Mouse (Mus musculus): Measurements from ENCODE around the gene Plekhg2. TPM values are rescaled to one million over a fixed set of nuclear protein-coding genes. Genes with fewer than 3 reads are reported as not detected.

Gene Plekhg2
- polyA plus RNA-seq, 1 experiment from 2014 or later = 10.6 TPM

DNA sequence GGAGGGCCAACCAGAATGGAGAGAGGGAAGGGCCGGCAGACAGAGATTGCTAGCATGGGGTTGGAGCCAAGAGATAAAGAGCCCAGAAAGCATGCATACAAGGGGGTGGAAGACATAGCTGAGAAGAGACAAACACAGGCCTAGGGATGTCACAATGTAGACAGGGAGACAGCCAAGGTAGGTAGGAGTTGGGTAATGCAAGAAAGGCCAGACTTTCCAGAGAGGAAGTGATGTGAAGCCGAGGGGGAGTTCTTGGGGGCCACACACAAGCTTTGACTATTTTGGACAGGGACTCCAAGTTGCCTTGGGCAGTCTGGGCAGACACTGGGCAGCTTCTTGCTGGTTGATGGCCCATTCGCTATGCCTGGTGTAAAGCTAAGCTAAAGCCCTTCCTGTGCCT lies 29.5 kb upstream of the Plekhg2 start:
- Histone ChIP-seq H3K4me3 (ENCODE audit: low read depth, low read length) (no peak overlapping the region), H3K4me2 (replicated peaks; ENCODE audit: low read depth) (no peak overlapping the region), H3K36me3 (ENCODE audit: control insufficient read depth, insufficient read depth) (peaks cover 92% of the 10 kb centered on the region), H3K9me3 (ENCODE audit: control insufficient read depth) (no peaks in the 10 kb centered on the region), H3K27me3 (replicated peaks; ENCODE audit: control insufficient read depth, insufficient read depth, low read length) (no peaks in the 10 kb centered on the region), H3K27ac (ENCODE audit: low read depth, low read length) (no peak overlapping the region), H3K9ac (ENCODE audit: low read depth, low read length) (no peak overlapping the region), H3K4me1 (replicated peaks; ENCODE audit: control insufficient read depth, insufficient read depth, low read length) (no peaks in the 10 kb centered on the region)
- no peak for TF ChIP-seq CTCF (IDR thresholded peaks at IDR 0.05; ENCODE audit: low read depth)
- WGBS = 83% methylated on average over 3 of the region's 3 CpGs
- no peak for ATAC-seq

DNA sequence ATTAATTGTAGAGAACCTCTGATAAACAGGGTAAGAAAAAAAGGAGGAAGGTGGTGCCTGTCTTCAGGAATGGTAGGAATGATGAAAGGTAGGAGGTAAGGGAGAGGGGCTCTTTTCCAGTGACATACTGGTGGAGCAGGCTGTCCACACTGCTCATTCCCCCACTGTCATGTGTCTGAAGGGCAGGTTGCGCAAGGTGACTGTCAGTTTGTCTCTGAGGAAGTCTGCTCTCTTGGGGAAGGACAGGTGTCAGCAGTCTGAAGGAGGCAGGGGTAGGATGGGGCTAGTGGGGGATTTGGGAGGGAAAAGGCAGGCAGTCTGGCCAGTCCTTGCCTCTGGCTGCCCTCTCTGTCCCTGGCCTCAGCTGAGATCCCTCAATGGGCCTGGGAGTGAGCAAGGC lies 28.6 kb upstream of the Plekhg2 start:
- TF ChIP-seq CTCF (IDR thresholded peaks at IDR 0.05; ENCODE audit: low read depth) = no peak
- WGBS = 86% methylated on average over 1 of the region's 1 CpGs
- no peaks in the 10 kb centered on the region for H3K9me3 ChIP-seq (ENCODE audit: control insufficient read depth)
- no peak overlapping the region for H3K4me3 ChIP-seq (ENCODE audit: low read depth, low read length)
- no peak overlapping the region for H3K4me2 ChIP-seq (replicated peaks; ENCODE audit: low read depth)
- no peak overlapping the region for H3K27ac ChIP-seq (ENCODE audit: low read depth, low read length)
- H3K36me3 ChIP-seq (ENCODE audit: control insufficient read depth, insufficient read depth) = peaks cover 92% of the 10 kb centered on the region
- H3K4me1 ChIP-seq (replicated peaks; ENCODE audit: control insufficient read depth, insufficient read depth, low read length) = no peaks in the 10 kb centered on the region
- H3K9ac ChIP-seq (ENCODE audit: low read depth, low read length) = no peak overlapping the region
- ATAC-seq = no peak
- H3K27me3 ChIP-seq (replicated peaks; ENCODE audit: control insufficient read depth, insufficient read depth, low read length) = no peaks in the 10 kb centered on the region

DNA sequence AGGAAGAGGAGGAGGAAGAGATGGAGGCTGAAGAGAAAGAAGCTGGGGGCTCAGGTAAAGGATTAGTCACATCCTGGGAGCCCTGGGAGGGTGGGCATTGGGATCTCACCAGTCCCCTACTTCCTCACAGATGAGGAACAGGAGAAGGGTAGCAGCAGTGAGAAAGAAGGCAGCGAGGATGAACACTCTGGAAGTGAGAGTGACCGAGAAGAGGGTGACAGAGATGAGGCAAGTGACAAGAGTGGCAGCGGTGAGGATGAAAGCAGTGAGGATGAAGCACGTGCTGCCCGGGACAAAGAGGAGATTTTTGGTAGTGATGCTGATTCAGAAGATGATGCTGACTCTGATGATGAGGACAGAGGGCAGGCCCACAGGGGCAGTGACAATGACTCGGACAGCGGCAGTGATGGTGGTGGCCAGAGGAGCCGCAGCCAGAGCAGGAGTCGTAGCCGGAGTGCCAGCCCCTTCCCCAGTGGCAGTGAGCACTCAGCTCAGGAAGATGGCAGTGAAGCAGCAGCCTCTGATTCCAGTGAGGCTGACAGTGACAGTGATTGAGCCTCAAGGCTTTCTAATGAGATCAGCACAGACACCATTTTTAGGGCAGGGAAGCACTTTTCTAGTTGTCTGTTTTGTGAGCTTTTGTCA lies 26.4 kb upstream of the Plekhg2 start:
- no peak for TF ChIP-seq CTCF (IDR thresholded peaks at IDR 0.05; ENCODE audit: low read depth)
- no peak for ATAC-seq
- no peak overlapping the region for H3K4me2 ChIP-seq (replicated peaks; ENCODE audit: low read depth)
- H3K9ac ChIP-seq (ENCODE audit: low read depth, low read length) = no peak overlapping the region
- no peak overlapping the region; the same call in 1 of the 2 replicates for H3K27ac ChIP-seq (ENCODE audit: low read depth, low read length)
- WGBS = 88% methylated on average over 10 of the region's 10 CpGs
- no peaks in the 10 kb centered on the region for H3K4me1 ChIP-seq (replicated peaks; ENCODE audit: control insufficient read depth, insufficient read depth, low read length)
- H3K4me3 ChIP-seq (ENCODE audit: low read depth, low read length) = no peak overlapping the region
- no peaks in the 10 kb centered on the region for H3K9me3 ChIP-seq (ENCODE audit: control insufficient read depth)
- H3K27me3 ChIP-seq (replicated peaks; ENCODE audit: control insufficient read depth, insufficient read depth, low read length) = no peaks in the 10 kb centered on the region
- peaks cover 83% of the 10 kb centered on the region for H3K36me3 ChIP-seq (ENCODE audit: control insufficient read depth, insufficient read depth)

DNA sequence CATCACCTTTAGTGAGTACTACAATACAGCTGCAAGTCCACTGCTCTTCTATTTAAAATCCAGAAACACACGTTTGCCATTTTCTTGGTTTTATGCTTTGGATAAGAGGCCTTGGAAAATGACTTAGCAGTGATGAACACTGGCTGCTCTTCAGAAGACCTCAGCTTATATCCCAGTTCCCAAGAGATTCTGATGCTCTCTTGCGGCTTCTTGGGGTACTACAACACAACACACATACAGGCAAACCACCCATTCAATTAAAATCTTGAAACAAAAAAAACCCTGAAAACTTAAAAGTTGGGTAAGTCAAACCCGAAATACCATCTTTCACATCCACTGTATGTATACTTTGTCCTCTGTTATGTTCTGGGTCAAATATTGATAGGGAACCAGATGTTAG lies 25.6 kb upstream of the Plekhg2 start:
- no peaks in the 10 kb centered on the region for H3K9me3 ChIP-seq (ENCODE audit: control insufficient read depth)
- WGBS = 66% methylated on average over 3 of the region's 3 CpGs
- no peak for ATAC-seq
- H3K4me1 ChIP-seq (replicated peaks; ENCODE audit: control insufficient read depth, insufficient read depth, low read length) = no peaks in the 10 kb centered on the region
- no peak overlapping the region for H3K4me2 ChIP-seq (replicated peaks; ENCODE audit: low read depth)
- no peaks in the 10 kb centered on the region for H3K27me3 ChIP-seq (replicated peaks; ENCODE audit: control insufficient read depth, insufficient read depth, low read length)
- no peak overlapping the region for H3K4me3 ChIP-seq (ENCODE audit: low read depth, low read length)
- no peak overlapping the region for H3K9ac ChIP-seq (ENCODE audit: low read depth, low read length)
- peak; percentile 69 for TF ChIP-seq CTCF (IDR thresholded peaks at IDR 0.05; ENCODE audit: low read depth)
- H3K36me3 ChIP-seq (ENCODE audit: control insufficient read depth, insufficient read depth) = peaks cover 75% of the 10 kb centered on the region
- H3K27ac ChIP-seq (ENCODE audit: low read depth, low read length) = no peak overlapping the region

DNA sequence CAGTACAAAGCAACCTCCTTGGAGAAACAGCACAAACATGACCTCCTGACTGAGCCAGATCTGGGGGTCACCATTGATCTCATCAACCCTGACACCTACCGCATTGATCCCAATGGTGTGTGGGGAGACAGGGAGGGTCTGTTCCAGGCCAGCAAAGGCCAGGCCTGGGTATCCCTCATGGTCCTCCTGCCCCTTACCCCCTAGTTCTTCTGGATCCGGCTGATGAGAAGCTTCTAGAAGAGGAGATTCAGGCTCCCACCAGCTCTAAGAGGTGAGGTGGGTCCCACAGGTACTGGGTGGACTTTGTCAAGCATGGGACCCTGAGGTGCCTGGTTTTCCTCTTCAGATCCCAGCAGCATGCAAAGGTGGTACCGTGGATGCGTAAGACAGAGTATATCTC lies 23.0 kb upstream of the Plekhg2 start:
- Histone ChIP-seq H3K4me1 (replicated peaks; ENCODE audit: control insufficient read depth, insufficient read depth, low read length) (no peaks in the 10 kb centered on the region; the same call in 1 of the 2 replicates), H3K4me3 (ENCODE audit: low read depth, low read length) (no peak overlapping the region), H3K9ac (ENCODE audit: low read depth, low read length) (no peak overlapping the region), H3K9me3 (ENCODE audit: control insufficient read depth) (no peaks in the 10 kb centered on the region), H3K36me3 (ENCODE audit: control insufficient read depth, insufficient read depth) (peaks cover 56% of the 10 kb centered on the region), H3K27ac (ENCODE audit: low read depth, low read length) (no peak overlapping the region), H3K27me3 (replicated peaks; ENCODE audit: control insufficient read depth, insufficient read depth, low read length) (no peaks in the 10 kb centered on the region), H3K4me2 (replicated peaks; ENCODE audit: low read depth) (no peak overlapping the region)
- TF ChIP-seq CTCF (IDR thresholded peaks at IDR 0.05; ENCODE audit: low read depth) = no peak
- 94% methylated on average over 4 of the region's 4 CpGs for WGBS
- ATAC-seq = no peak

DNA sequence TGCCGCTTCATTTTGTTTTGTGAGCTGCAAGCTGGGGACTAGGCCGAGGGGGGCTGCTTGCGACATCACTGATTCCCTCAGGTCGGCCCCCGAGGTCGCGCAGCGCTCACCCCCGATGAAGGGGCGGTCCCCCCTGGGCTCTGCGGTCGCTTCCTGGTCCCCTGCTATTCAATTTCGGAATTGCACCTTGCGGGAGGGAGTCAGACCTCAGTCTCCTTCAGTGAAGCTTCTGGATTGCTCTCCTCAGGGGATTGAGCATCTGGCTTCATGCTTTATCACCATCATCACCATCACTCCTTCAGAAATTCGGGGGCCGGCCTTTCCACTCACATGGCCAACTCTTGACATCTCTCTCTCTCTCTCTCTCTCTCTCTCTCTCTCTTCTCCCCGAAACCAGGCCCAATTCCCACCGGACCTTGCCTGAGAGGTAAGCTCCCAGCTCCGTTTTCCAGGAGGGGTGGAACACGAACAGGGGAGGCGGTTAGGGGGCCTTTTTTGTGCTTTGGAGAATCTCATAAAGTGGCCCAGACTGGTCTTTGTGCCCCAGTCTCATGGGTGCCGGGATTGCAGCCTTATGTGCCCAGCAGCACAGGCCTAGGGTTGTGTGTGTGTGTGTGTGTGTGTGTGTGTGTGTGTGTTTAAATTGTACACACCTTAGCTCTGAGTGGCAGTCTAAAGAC lies 21.0 kb upstream of the Plekhg2 start:
- H3K27me3 ChIP-seq (replicated peaks; ENCODE audit: control insufficient read depth, insufficient read depth, low read length) = no peaks in the 10 kb centered on the region
- peak overlapping the region; percentile 91 for H3K4me2 ChIP-seq (replicated peaks; ENCODE audit: low read depth)
- H3K36me3 ChIP-seq (ENCODE audit: control insufficient read depth, insufficient read depth) = peaks cover 53% of the 10 kb centered on the region
- peak overlapping the region; percentile 85 for H3K9ac ChIP-seq (ENCODE audit: low read depth, low read length)
- H3K4me3 ChIP-seq (ENCODE audit: low read depth, low read length) = peak overlapping the region; percentile 83
- H3K4me1 ChIP-seq (replicated peaks; ENCODE audit: control insufficient read depth, insufficient read depth, low read length) = no peaks in the 10 kb centered on the region; the same call in 1 of the 2 replicates
- H3K9me3 ChIP-seq (ENCODE audit: control insufficient read depth) = no peaks in the 10 kb centered on the region
- no peak for ATAC-seq
- H3K27ac ChIP-seq (ENCODE audit: low read depth, low read length) = peak overlapping the region; percentile 80
- no peak for TF ChIP-seq CTCF (IDR thresholded peaks at IDR 0.05; ENCODE audit: low read depth)
- 2% methylated on average over 22 of the region's 22 CpGs for WGBS

All from intestine, postnatal 0 days (tissue).